Mouse (Mus musculus) bone marrow macrophage, adult 2 months (primary cell): ENCODE results near the gene Ccdc191. TPM values are rescaled to one million over a fixed set of nuclear protein-coding genes. Genes with fewer than 3 reads are reported as not detected.
A peak's percentile ranks its signal among the peaks of the same experiment; 100 is the strongest.

Experiments used
- H3K27ac ChIP-seq: 2 replicates; pipeline ENCODE4 v1.5.1; 2012; ENCODE audit warnings: low read depth, low read length; ENCODE audit not compliant: insufficient read depth
- H3K4me1 ChIP-seq: 2 replicates; pipeline ENCODE4 v1.6.1; 2012; ENCODE audit warnings: low read length; ENCODE audit not compliant: control insufficient read depth, insufficient read depth
- H3K4me3 ChIP-seq: 2 replicates; pipeline ENCODE4 v1.5.1; 2012; ENCODE audit warnings: mild to moderate bottlenecking, low read length, moderate library complexity; ENCODE audit not compliant: insufficient read depth
- CTCF ChIP-seq: IDR thresholded peaks from 2 replicates; pipeline ENCODE4 v1.5.1; 2012; ENCODE audit warnings: low read depth, mild to moderate bottlenecking, low read length, moderate library complexity
- POLR2A ChIP-seq: IDR thresholded peaks from 2 replicates; pipeline ENCODE4 v1.6.1; 2012; ENCODE audit warnings: mild to moderate bottlenecking, low read depth, low read length, borderline replicate concordance
- polyA plus RNA-seq: library from polyadenylated mRNA; stranded (reverse); fragments of >200 nt; gene quantifications from 2 replicates; pipeline ENCODE4 v1.2.4, GENCODE M21; 2012; ENCODE audit not compliant: missing spikeins, insufficient read depth, insufficient read length

Gene Ccdc191
- polyA plus RNA-seq, 1 experiment, result 7.5 TPM

DNA sequence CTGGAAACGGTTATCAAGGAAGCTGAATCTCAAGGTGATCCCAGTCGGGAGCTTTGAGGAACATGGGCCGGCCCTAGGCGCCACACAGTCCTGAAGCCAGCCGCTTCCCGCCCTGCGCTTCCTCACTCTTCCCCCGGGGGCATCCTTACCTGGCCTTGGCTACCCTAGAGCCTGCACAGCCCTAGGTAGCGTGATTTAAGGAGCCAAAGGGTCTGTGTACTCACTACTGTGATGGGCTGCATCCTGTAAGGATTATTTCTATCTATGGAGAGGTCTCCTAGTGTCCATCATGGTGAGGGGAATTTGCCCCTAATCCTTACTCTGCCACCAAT, 371 bp downstream of the Ccdc191 start:
- H3K4me3 ChIP-seq, result peak overlapping the region; percentile 82
- H3K27ac ChIP-seq, result no peak overlapping the region
- TF ChIP-seq POLR2A (0 out of 2 replicates have a peak, but pooled peaks have one; percentile 3), CTCF (0 out of 2 replicates have a peak, but pooled peaks have one; percentile 30)
- H3K4me1 ChIP-seq, result peaks cover 5% of the 10 kb centered on the region; the same call in 1 of the 2 replicates

DNA sequence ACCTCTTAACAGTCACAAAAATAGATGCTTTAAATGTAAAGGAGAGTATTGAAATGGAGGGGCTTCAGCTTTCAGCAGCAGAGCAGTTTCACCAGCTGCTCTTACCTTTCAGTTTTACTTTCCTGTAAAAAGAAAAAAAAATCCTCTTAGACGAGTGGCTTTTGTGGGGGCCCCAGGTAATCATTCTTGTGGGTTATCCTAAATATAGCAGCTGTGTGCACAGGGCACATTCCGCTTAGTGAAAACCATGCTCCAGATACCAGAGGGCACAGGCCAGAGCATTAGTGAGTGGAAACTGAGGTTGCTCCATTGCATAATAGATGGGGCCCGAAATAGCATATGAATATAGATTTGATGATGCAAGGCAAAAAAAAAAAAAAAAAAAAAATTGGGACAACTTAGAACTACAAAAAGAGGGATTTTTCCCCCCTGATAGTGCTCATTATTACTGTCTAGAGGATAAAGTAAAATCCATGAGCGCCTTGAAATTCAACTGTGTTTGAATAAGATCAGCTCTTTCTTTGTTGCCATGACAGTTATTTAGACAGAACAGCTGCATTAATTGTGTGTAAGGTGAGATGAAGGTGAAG, 1.2 kb downstream of the Ccdc191 start:
- no peak for TF ChIP-seq CTCF
- no peak for TF ChIP-seq POLR2A
- no peak overlapping the region for H3K27ac ChIP-seq
- peaks cover 5% of the 10 kb centered on the region; the same call in 1 of the 2 replicates for H3K4me1 ChIP-seq
- peak overlapping the region; percentile 82; the same call in 1 of the 2 replicates for H3K4me3 ChIP-seq

DNA sequence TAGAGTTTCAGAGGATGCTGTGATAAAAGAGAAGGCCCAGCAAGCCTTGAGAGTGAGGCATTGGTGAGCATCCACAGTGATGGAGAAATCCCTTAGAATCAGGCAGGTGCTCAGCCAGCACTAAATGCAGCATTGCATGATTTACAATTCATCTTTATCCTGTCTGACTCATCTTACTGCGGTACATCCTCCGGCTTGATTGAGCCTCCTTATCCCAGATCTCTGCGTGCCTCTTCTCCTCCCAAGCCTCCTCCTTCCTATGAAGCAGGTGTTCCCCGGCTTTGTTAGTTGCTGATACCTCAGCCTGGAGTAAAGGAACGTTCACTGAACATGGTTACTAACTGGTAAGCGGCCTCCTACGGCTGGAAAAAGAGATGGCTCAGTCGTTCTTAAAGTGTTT, 4.9 kb downstream of the Ccdc191 start:
- no peak overlapping the region for H3K4me3 ChIP-seq
- TF ChIP-seq CTCF (no peak), POLR2A (no peak)
- H3K4me1 ChIP-seq, result peaks cover 5% of the 10 kb centered on the region; the same call in 1 of the 2 replicates
- no peak overlapping the region for H3K27ac ChIP-seq

- H3K27ac ChIP-seq, result no peak overlapping the region
- no peak for TF ChIP-seq POLR2A
- TF ChIP-seq CTCF, result no peak
- H3K4me3 ChIP-seq, result no peak overlapping the region
- H3K4me1 ChIP-seq, result no peaks in the 10 kb centered on the region
Measured at GRCm38 (mm10) chr16:43900138-43900537, 10.5 kb downstream of the Ccdc191 start.

GRCm38 (mm10) chr16:43900571-43900970, 11.0 kb downstream of the Ccdc191 start:
- TF ChIP-seq POLR2A (no peak), CTCF (no peak)
- no peaks in the 10 kb centered on the region for H3K4me1 ChIP-seq
- no peak overlapping the region for H3K4me3 ChIP-seq
- H3K27ac ChIP-seq, result no peak overlapping the region

- TF ChIP-seq CTCF (no peak; the same call in 1 of the 2 replicates), POLR2A (no peak)
- no peaks in the 10 kb centered on the region for H3K4me1 ChIP-seq
- no peak overlapping the region for H3K4me3 ChIP-seq
- no peak overlapping the region for H3K27ac ChIP-seq
Measured at GRCm38 (mm10) chr16:43908881-43909280, 19.3 kb downstream of the Ccdc191 start.

GRCm38 (mm10) chr16:43918867-43919266, 29.3 kb downstream of the Ccdc191 start:
- Histone ChIP-seq H3K27ac (no peak overlapping the region), H3K4me1 (no peaks in the 10 kb centered on the region), H3K4me3 (no peak overlapping the region)
- no peak for TF ChIP-seq CTCF
- no peak for TF ChIP-seq POLR2A

- H3K27ac ChIP-seq, result no peak overlapping the region
- no peaks in the 10 kb centered on the region for H3K4me1 ChIP-seq
- TF ChIP-seq POLR2A (no peak), CTCF (no peak)
- no peak overlapping the region for H3K4me3 ChIP-seq
Measured at GRCm38 (mm10) chr16:43922024-43922423, 32.4 kb downstream of the Ccdc191 start.

DNA sequence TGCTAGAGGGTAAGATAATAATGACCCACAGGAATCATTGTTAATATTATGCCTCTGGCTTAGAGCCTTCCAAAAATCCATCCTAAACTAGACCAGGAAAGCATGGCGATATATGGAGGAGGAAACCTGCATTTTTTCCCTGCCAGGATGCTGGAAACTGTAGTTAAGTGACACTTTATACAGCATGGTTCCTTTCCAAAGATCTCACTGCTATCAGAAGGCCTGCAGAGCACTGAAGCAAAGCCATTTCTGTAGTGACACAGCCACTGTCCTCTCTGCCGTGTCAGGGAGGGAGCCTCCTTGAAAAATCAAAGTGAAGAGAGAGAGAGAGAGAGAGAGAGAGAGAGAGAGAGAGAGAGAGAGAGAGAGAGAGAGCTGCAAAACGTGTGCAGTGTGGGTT, 33.0 kb downstream of the Ccdc191 start:
- no peak overlapping the region for H3K27ac ChIP-seq
- H3K4me3 ChIP-seq, result no peak overlapping the region
- no peak for TF ChIP-seq POLR2A
- no peak for TF ChIP-seq CTCF

DNA sequence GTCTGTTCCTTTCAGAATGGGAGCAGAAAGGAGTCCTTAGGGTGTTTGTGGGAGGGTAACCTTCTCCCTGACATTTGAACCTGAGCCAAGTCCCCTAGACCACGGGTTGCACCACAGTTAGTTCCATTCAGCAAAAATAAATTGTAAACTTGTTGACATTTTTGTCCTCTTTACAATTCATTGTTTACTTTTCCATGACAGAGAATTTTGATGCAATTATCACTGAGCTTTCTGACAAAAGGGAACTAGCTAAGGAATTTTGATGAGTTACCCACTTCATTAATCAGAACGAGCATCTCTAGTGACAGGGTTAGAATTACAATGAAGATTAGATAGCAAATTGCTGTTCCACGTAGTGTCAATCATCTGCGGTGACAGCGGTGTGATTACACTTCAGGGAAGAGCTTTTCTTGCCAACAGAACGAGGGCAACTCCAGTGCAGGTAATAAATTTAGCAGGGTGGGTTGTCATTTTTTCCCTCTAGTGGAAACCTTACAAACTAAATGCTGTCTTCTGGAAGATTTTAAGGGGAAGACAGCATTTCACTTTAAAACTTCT, 35.5 kb downstream of the Ccdc191 start:
- Histone ChIP-seq H3K4me1 (peaks cover 5% of the 10 kb centered on the region), H3K27ac (no peak overlapping the region), H3K4me3 (no peak overlapping the region)
- TF ChIP-seq CTCF, result no peak
- TF ChIP-seq POLR2A, result no peak

More for the DNA sequence above, 33.0 kb downstream of the Ccdc191 start:
- no peaks in the 10 kb centered on the region for H3K4me1 ChIP-seq

DNA sequence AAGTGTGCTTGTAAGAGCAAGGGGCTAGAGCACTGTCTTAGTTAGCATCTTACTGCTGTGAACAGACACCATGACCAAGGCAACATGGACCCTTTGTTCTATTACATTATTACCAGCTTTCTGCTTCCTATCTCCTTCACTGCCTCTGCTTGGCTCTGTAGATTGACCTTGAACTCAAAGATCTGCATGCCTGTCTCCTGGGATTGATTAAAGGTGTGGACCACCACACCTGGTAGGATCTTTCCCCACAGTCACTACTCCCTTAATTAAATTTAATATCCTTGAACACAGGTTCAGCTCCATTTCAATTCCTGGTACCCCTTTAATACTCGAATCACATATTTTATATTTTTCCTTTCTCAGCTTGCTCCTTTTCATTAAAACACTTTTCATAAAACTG, 36.2 kb downstream of the Ccdc191 start:
- H3K4me1 ChIP-seq, result peaks cover 9% of the 10 kb centered on the region
- TF ChIP-seq POLR2A (no peak), CTCF (no peak)
- no peak overlapping the region for H3K27ac ChIP-seq
- no peak overlapping the region for H3K4me3 ChIP-seq
